Mouse (Mus musculus) heart, embryonic 12.5 days (tissue): Measurements from ENCODE around the gene Trim40. TPM values are rescaled to one million over a fixed set of nuclear protein-coding genes. Genes with fewer than 3 reads are reported as not detected.

Source experiments
- ATAC-seq: fragments of 200-750 bp; cut with Nextera tagmentation; 2 replicates; pipeline ENCODE4 v1.8.0; 2017; ENCODE audit warnings: moderate TSS enrichment, moderate library complexity; ENCODE audit not compliant: insufficient number of reproducible peaks, low FRiP score
- H3K27ac ChIP-seq: fragments of 300-500 bp; sonication (generic); 2 replicates; pipeline ENCODE4 v1.5.1; 2016; ENCODE audit warnings: mild to moderate bottlenecking, moderate library complexity; ENCODE audit not compliant: poor library complexity, severe bottlenecking
- H3K27me3 ChIP-seq: fragments of 300-500 bp; sonication (generic); replicated peaks from 2 replicates; pipeline ENCODE4 v1.6.1; 2016; ENCODE audit warnings: mild to moderate bottlenecking, moderate library complexity
- H3K36me3 ChIP-seq: fragments of 300-500 bp; sonication (generic); 2 replicates; pipeline ENCODE4 v1.6.1; 2016; ENCODE audit warnings: mild to moderate bottlenecking, moderate library complexity
- H3K4me1 ChIP-seq: fragments of 300-500 bp; sonication (generic); replicated peaks from 2 replicates; pipeline ENCODE4 v1.6.1; 2016; ENCODE audit warnings: mild to moderate bottlenecking
- H3K4me2 ChIP-seq: fragments of 300-500 bp; sonication (generic); 2 replicates; pipeline ENCODE4 v1.6.1; 2016; ENCODE audit warnings: mild to moderate bottlenecking, moderate library complexity
- H3K4me3 ChIP-seq: fragments of 300-500 bp; sonication (generic); 2 replicates; pipeline ENCODE4 v1.5.1; 2016; ENCODE audit warnings: mild to moderate bottlenecking
- H3K9ac ChIP-seq: fragments of 300-500 bp; sonication (generic); 2 replicates; pipeline ENCODE4 v1.6.1; 2016; ENCODE audit warnings: mild to moderate bottlenecking, moderate library complexity
- H3K9me3 ChIP-seq: fragments of 300-500 bp; sonication (generic); replicated peaks from 2 replicates; pipeline ENCODE4 v1.6.1; 2016; ENCODE audit warnings: mild to moderate bottlenecking, moderate library complexity
- WGBS: fragments of 180-500 bp; shearing (Covaris S2); methylation state at CpG from one replicate; pipeline ENCODE4 v1.1.7; 2016; 5-methylcytosine and 5-hydroxymethylcytosine counted together
- polyA plus RNA-seq: library from polyadenylated mRNA; unstranded; fragments of >200 nt; fragmentation: Nextera tagmentation; extraction: Ambion mirVana; gene quantifications from 2 replicates; pipeline ENCODE4 v1.2.1, GENCODE M21; 2016

Trim40 gene
- polyA plus RNA-seq, 1 experiment from 2014 or later, result not detected

- no peak overlapping the region for H3K27ac ChIP-seq
- WGBS, result 4% methylated on average over 2 of the region's 2 CpGs
- no peaks in the 10 kb centered on the region for H3K36me3 ChIP-seq
- H3K4me1 ChIP-seq, result no peaks in the 10 kb centered on the region
- no peak overlapping the region for H3K4me3 ChIP-seq
- H3K4me2 ChIP-seq, result no peak overlapping the region
- ATAC-seq, result no peak
- H3K27me3 ChIP-seq, result no peaks in the 10 kb centered on the region; the same call in 1 of the 2 replicates
- no peak overlapping the region for H3K9ac ChIP-seq
- H3K9me3 ChIP-seq, result no peaks in the 10 kb centered on the region
Observed at GRCm38 (mm10) chr17:36914108-36914507, 24.2 kb upstream of the Trim40 start.

- 67% methylated on average over 2 of the region's 2 CpGs for WGBS
- Histone ChIP-seq H3K36me3 (no peaks in the 10 kb centered on the region), H3K4me3 (no peak overlapping the region), H3K4me2 (no peak overlapping the region), H3K9me3 (no peaks in the 10 kb centered on the region), H3K27ac (no peak overlapping the region), H3K9ac (no peak overlapping the region), H3K27me3 (peaks cover 4% of the 10 kb centered on the region), H3K4me1 (no peaks in the 10 kb centered on the region)
- no peak for ATAC-seq
Observed at GRCm38 (mm10) chr17:36912031-36912430, 22.1 kb upstream of the Trim40 start.

GRCm38 (mm10) chr17:36909802-36910201 lies 19.9 kb upstream of the Trim40 start:
- no peaks in the 10 kb centered on the region for H3K36me3 ChIP-seq
- WGBS, result 48% methylated on average over 4 of the region's 4 CpGs
- no peak for ATAC-seq

GRCm38 (mm10) chr17:36908235-36908634 lies 18.3 kb upstream of the Trim40 start:
- no peak overlapping the region for H3K27ac ChIP-seq
- H3K4me2 ChIP-seq, result no peak overlapping the region
- no peak overlapping the region for H3K4me3 ChIP-seq
- 48% methylated on average over 1 of the region's 1 CpGs for WGBS
- peaks cover 4% of the 10 kb centered on the region for H3K27me3 ChIP-seq
- H3K4me1 ChIP-seq, result no peaks in the 10 kb centered on the region
- no peaks in the 10 kb centered on the region for H3K9me3 ChIP-seq
- no peak overlapping the region for H3K9ac ChIP-seq
- H3K36me3 ChIP-seq, result no peaks in the 10 kb centered on the region
- no peak for ATAC-seq

More at GRCm38 (mm10) chr17:36909802-36910201, 19.9 kb upstream of the Trim40 start:
- Histone ChIP-seq H3K9ac (no peak overlapping the region), H3K4me1 (no peaks in the 10 kb centered on the region), H3K4me3 (no peak overlapping the region), H3K27me3 (peaks cover 4% of the 10 kb centered on the region), H3K4me2 (no peak overlapping the region), H3K9me3 (no peaks in the 10 kb centered on the region), H3K27ac (no peak overlapping the region)

- Histone ChIP-seq H3K9me3 (no peaks in the 10 kb centered on the region), H3K4me2 (no peak overlapping the region), H3K4me1 (no peaks in the 10 kb centered on the region), H3K27me3 (peaks cover 10% of the 10 kb centered on the region; the same call in 1 of the 2 replicates), H3K27ac (no peak overlapping the region), H3K9ac (no peak overlapping the region), H3K4me3 (no peak overlapping the region), H3K36me3 (no peaks in the 10 kb centered on the region)
- no peak for ATAC-seq
- 65% methylated on average over 3 of the region's 3 CpGs for WGBS
Observed at GRCm38 (mm10) chr17:36903651-36904050, 13.7 kb upstream of the Trim40 start.

- WGBS, result 23% methylated on average over 1 of the region's 1 CpGs
- no peak overlapping the region for H3K4me3 ChIP-seq
- H3K9ac ChIP-seq, result no peak overlapping the region
- no peaks in the 10 kb centered on the region for H3K4me1 ChIP-seq
- H3K9me3 ChIP-seq, result no peaks in the 10 kb centered on the region
- H3K4me2 ChIP-seq, result no peak overlapping the region
- no peak overlapping the region for H3K27ac ChIP-seq
- H3K27me3 ChIP-seq, result 0 out of 2 replicates have a peak, but pooled peaks cover 6% of the 10 kb centered on the region
- no peak for ATAC-seq
- H3K36me3 ChIP-seq, result no peaks in the 10 kb centered on the region
Observed at GRCm38 (mm10) chr17:36900691-36901090, 10.8 kb upstream of the Trim40 start.

GRCm38 (mm10) chr17:36900001-36900400 lies 10.1 kb upstream of the Trim40 start:
- H3K9ac ChIP-seq, result no peak overlapping the region
- H3K4me3 ChIP-seq, result no peak overlapping the region
- H3K27ac ChIP-seq, result no peak overlapping the region
- WGBS, result 69% methylated on average over 5 of the region's 5 CpGs
- no peaks in the 10 kb centered on the region for H3K36me3 ChIP-seq
- no peaks in the 10 kb centered on the region for H3K4me1 ChIP-seq
- H3K4me2 ChIP-seq, result no peak overlapping the region
- H3K9me3 ChIP-seq, result no peaks in the 10 kb centered on the region
- ATAC-seq, result no peak
- 0 out of 2 replicates have a peak, but pooled peaks cover 6% of the 10 kb centered on the region for H3K27me3 ChIP-seq

- H3K4me3 ChIP-seq, result no peak overlapping the region
- 0 out of 2 replicates have a peak, but pooled peaks cover 6% of the 10 kb centered on the region for H3K27me3 ChIP-seq
- H3K9me3 ChIP-seq, result no peaks in the 10 kb centered on the region
- ATAC-seq, result no peak
- WGBS, result 62% methylated on average over 4 of the region's 4 CpGs
- H3K4me2 ChIP-seq, result no peak overlapping the region
- no peak overlapping the region for H3K27ac ChIP-seq
- H3K9ac ChIP-seq, result no peak overlapping the region
- no peaks in the 10 kb centered on the region for H3K36me3 ChIP-seq
- H3K4me1 ChIP-seq, result no peaks in the 10 kb centered on the region
Observed at GRCm38 (mm10) chr17:36899376-36899775, 9.5 kb upstream of the Trim40 start.

GRCm38 (mm10) chr17:36897552-36898205 lies 7.8 kb upstream of the Trim40 start, which contains the start of gene Trim31:
Gene Trim31, plus strand, starts transcription at chr17:36898118.
- Histone ChIP-seq H3K27me3 (0 out of 2 replicates have a peak, but pooled peaks cover 6% of the 10 kb centered on the region), H3K4me3 (no peak within 1 kb of the TSS), H3K9me3 (no peaks in the 10 kb centered on the region), H3K36me3 (no peaks in the 10 kb centered on the region), H3K4me1 (no peaks in the 10 kb centered on the region), H3K27ac (no peak within 1 kb of the TSS), H3K4me2 (no peak within 1 kb of the TSS), H3K9ac (no peak within 1 kb of the TSS)
- no peak for ATAC-seq
- WGBS, result 57% methylated on average over 6 of the region's 6 CpGs

- H3K4me1 ChIP-seq, result no peaks in the 10 kb centered on the region
- no peak overlapping the region for H3K27ac ChIP-seq
- H3K4me2 ChIP-seq, result no peak overlapping the region
- no peaks in the 10 kb centered on the region for H3K9me3 ChIP-seq
- no peak for ATAC-seq
- H3K4me3 ChIP-seq, result no peak overlapping the region
- H3K9ac ChIP-seq, result no peak overlapping the region
- no peaks in the 10 kb centered on the region for H3K36me3 ChIP-seq
- 0 out of 2 replicates have a peak, but pooled peaks cover 6% of the 10 kb centered on the region for H3K27me3 ChIP-seq
Observed at GRCm38 (mm10) chr17:36897065-36897464, 7.1 kb upstream of the Trim40 start.

- Histone ChIP-seq H3K4me2 (no peak overlapping the region), H3K36me3 (no peaks in the 10 kb centered on the region), H3K4me1 (no peaks in the 10 kb centered on the region), H3K9me3 (no peaks in the 10 kb centered on the region), H3K9ac (no peak overlapping the region), H3K4me3 (no peak overlapping the region), H3K27me3 (peaks cover 11% of the 10 kb centered on the region; the same call in 1 of the 2 replicates), H3K27ac (no peak overlapping the region)
- WGBS, result 100% methylated on average over 1 of the region's 1 CpGs
- no peak for ATAC-seq
Observed at GRCm38 (mm10) chr17:36896583-36896982, 6.7 kb upstream of the Trim40 start.

GRCm38 (mm10) chr17:36893387-36893786 lies 3.5 kb upstream of the Trim40 start:
- Histone ChIP-seq H3K4me1 (no peaks in the 10 kb centered on the region), H3K36me3 (no peaks in the 10 kb centered on the region), H3K4me3 (no peak overlapping the region), H3K27ac (no peak overlapping the region), H3K27me3 (peaks cover 12% of the 10 kb centered on the region; the same call in 1 of the 2 replicates), H3K9me3 (no peaks in the 10 kb centered on the region), H3K9ac (no peak overlapping the region), H3K4me2 (no peak overlapping the region)
- WGBS, result 46% methylated on average over 5 of the region's 5 CpGs
- ATAC-seq, result no peak
